Mouse (Mus musculus): ENCODE measurements around the gene Rpf1.

GRCm38 (mm10) chr3:146501601-146502123 lies 19.6 kb downstream of the Rpf1 start:
- no peak for TF ChIP-seq CTCF (IDR thresholded peaks at IDR 0.05; ENCODE audit: borderline replicate concordance, insufficient read depth, low read depth, low read length)
- TF ChIP-seq POLR2A (IDR thresholded peaks at IDR 0.05; ENCODE audit: borderline replicate concordance, insufficient read depth, low read length): no peak

Measured in cerebellum, adult 2 months (tissue).